Mouse (Mus musculus) liver, adult 2 months (tissue): ENCODE measurements around the gene Rnft2. TPM values are rescaled to one million over a fixed set of nuclear protein-coding genes. Genes with fewer than 3 reads are reported as not detected.

Experiments
- DNase-seq: peaks from one replicate; pipeline ENCODE4 v3.0.0-alpha.2; 2011; ENCODE audit warnings: low read depth, low spot score; ENCODE audit errors: extremely low read depth
- H3K27ac ChIP-seq: fragments of 200-500 bp; replicated peaks from 2 replicates; pipeline ENCODE4 v1.5.1; 2012; ENCODE audit warnings: low read depth, mild to moderate bottlenecking, control low read depth, inconsistent platforms, low read length; ENCODE audit not compliant: insufficient read depth
- H3K27me3 ChIP-seq: fragments of 200-500 bp; 2 replicates; pipeline ENCODE4 v1.6.1; 2012; ENCODE audit warnings: mild to moderate bottlenecking, moderate library complexity, low read length, inconsistent platforms; ENCODE audit not compliant: control insufficient read depth, insufficient read depth
- H3K36me3 ChIP-seq: fragments of 200-500 bp; 2 replicates; pipeline ENCODE4 v1.6.1; 2012; ENCODE audit warnings: low read length, inconsistent platforms; ENCODE audit not compliant: control insufficient read depth, insufficient read depth
- H3K4me1 ChIP-seq: fragments of 200-500 bp; 2 replicates; pipeline ENCODE4 v1.6.1; 2011; ENCODE audit warnings: low read length; ENCODE audit not compliant: control insufficient read depth, insufficient read depth
- H3K4me3 ChIP-seq: fragments of 200-500 bp; 2 replicates; pipeline ENCODE4 v1.5.1; 2011; ENCODE audit warnings: low read depth, mild to moderate bottlenecking, control low read depth, low read length, moderate library complexity; ENCODE audit not compliant: insufficient read depth
- H3K79me2 ChIP-seq: fragments of 200-500 bp; 2 replicates; pipeline ENCODE4 v1.6.1; 2012; ENCODE audit warnings: inconsistent platforms, mild to moderate bottlenecking, low read length, moderate library complexity; ENCODE audit not compliant: control insufficient read depth, insufficient read depth
- H3K9ac ChIP-seq: fragments of 200-500 bp; 2 replicates; pipeline ENCODE4 v1.6.1; 2012; ENCODE audit warnings: low read depth, mild to moderate bottlenecking, control low read depth, inconsistent platforms, low read length
- CTCF ChIP-seq: fragments of 200-500 bp; IDR thresholded peaks from 2 replicates; pipeline ENCODE4 v1.5.1; 2011; ENCODE audit warnings: low read depth, low read length, control low read depth
- POLR2A ChIP-seq: fragments of 200-500 bp; IDR thresholded peaks from 2 replicates; pipeline ENCODE4 v1.6.1; 2011; ENCODE audit warnings: low read length, control low read depth; ENCODE audit not compliant: insufficient read depth; ENCODE audit errors: extremely low read depth
- WGBS: fragments of 180-500 bp; shearing (Covaris S2); methylation state at CpG from one replicate; pipeline ENCODE4 v1.1.7; 2018; 5-methylcytosine and 5-hydroxymethylcytosine counted together
- polyA plus RNA-seq: library from polyadenylated mRNA; depleted of rRNA; stranded (reverse); fragments of >200 nt; gene quantifications from 2 replicates; pipeline ENCODE4 v1.2.3, GENCODE M21; 2012
- total RNA-seq: library from RNA; depleted of rRNA; stranded (reverse); fragments of >200 nt; gene quantifications from 2 replicates; pipeline ENCODE4 v1.2.3, GENCODE M21; 2014

Rnft2 gene
- total and polyA plus RNA-seq, 2 experiments = 0.26 to 1.2 TPM

- 27% methylated on average over 2 of the region's 2 CpGs for WGBS
- H3K79me2 ChIP-seq = no peaks in the 10 kb centered on the region
Measured at GRCm38 (mm10) chr5:118175137-118175536, 69.8 kb downstream of the Rnft2 start.

GRCm38 (mm10) chr5:118174310-118175009 lies 70.5 kb downstream of the Rnft2 start:
- WGBS = 5% methylated on average over 21 of the region's 22 CpGs
- no peak for DNase-seq
- no peak overlapping the region for H3K4me3 ChIP-seq
- H3K36me3 ChIP-seq = no peaks in the 10 kb centered on the region
- TF ChIP-seq CTCF (no peak), POLR2A (no peak)
- peaks cover 29% of the 10 kb centered on the region for H3K27me3 ChIP-seq
- H3K4me1 ChIP-seq = no peaks in the 10 kb centered on the region
- H3K9ac ChIP-seq = no peak overlapping the region
- H3K79me2 ChIP-seq = no peaks in the 10 kb centered on the region
- no peak overlapping the region for H3K27ac ChIP-seq

More at GRCm38 (mm10) chr5:118175137-118175536, 69.8 kb downstream of the Rnft2 start:
- no peak overlapping the region for H3K9ac ChIP-seq
- no peak overlapping the region for H3K27ac ChIP-seq
- H3K36me3 ChIP-seq = no peaks in the 10 kb centered on the region
- no peaks in the 10 kb centered on the region for H3K4me1 ChIP-seq
- no peak overlapping the region for H3K4me3 ChIP-seq
- H3K27me3 ChIP-seq = peaks cover 24% of the 10 kb centered on the region
- TF ChIP-seq CTCF = peak; percentile 36; the same call in 1 of the 2 replicates
- TF ChIP-seq POLR2A = no peak
- DNase-seq = no peak

DNA sequence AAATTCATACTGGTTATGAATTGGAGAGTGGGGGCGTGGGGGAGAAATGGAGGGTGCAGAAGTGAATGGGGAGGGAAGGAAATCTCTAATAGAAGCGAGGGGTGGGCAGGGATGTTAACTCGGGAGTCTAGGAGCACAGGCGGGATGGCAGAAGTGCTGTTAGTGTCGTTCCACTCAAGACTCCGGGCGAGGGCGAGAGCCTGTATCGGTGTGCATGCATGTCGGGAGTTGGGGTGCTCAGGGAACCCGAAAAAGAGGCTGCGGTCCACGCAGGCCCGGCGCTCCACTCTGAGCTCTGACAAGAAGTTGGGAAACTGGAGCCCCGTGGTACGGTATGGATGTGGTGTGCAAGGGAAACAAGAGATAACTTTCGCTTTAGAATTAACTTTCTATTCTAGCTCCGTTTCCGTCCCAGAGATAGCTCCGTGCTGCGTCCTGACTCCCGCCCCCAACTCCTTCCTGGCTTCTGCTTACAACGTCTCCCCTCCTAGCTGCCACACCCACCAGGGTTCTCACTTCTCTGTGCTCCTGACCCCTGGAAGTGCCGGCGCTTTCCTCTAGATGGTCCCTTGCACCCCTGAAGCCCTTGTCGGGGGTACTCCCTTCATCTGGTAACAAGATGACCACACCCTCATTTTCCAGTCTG lies 72.7 kb downstream of the Rnft2 start:
- Histone ChIP-seq H3K36me3 (no peaks in the 10 kb centered on the region), H3K9ac (no peak overlapping the region), H3K27ac (no peak overlapping the region), H3K4me1 (peaks cover 5% of the 10 kb centered on the region), H3K79me2 (no peaks in the 10 kb centered on the region), H3K4me3 (peak overlapping the region; percentile 29), H3K27me3 (peaks cover 29% of the 10 kb centered on the region)
- TF ChIP-seq CTCF (no peak), POLR2A (no peak)
- no peak for DNase-seq
- under 1% methylated on average over 27 of the region's 27 CpGs for WGBS

DNA sequence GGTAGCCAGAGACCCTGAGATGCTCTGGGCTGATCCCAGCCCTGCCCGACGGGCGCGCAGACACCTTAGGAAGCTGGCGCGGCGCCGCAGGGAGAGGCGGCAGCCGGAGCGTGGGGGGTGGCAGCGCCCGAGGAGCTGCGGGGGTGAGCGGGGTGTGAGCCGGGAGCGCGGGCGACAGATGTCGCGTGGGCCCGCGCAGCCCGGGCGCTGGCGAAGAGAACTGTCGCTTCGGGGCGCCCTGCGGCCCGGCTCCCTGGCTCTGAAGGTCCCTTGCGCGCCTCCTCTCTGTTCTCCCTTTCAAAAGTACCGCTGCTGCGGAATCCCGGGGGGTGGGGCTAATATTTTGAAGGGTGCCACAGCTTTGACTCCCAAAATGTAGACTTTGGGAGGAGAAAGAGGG lies 73.3 kb downstream of the Rnft2 start:
- no peak overlapping the region for H3K4me3 ChIP-seq
- no peaks in the 10 kb centered on the region for H3K36me3 ChIP-seq
- H3K27ac ChIP-seq = no peak overlapping the region
- peaks cover 29% of the 10 kb centered on the region for H3K27me3 ChIP-seq
- H3K79me2 ChIP-seq = no peaks in the 10 kb centered on the region
- TF ChIP-seq CTCF (no peak), POLR2A (no peak)
- WGBS = 2% methylated on average over 36 of the region's 36 CpGs
- peaks cover 5% of the 10 kb centered on the region for H3K4me1 ChIP-seq
- DNase-seq = no peak
- H3K9ac ChIP-seq = no peak overlapping the region

DNA sequence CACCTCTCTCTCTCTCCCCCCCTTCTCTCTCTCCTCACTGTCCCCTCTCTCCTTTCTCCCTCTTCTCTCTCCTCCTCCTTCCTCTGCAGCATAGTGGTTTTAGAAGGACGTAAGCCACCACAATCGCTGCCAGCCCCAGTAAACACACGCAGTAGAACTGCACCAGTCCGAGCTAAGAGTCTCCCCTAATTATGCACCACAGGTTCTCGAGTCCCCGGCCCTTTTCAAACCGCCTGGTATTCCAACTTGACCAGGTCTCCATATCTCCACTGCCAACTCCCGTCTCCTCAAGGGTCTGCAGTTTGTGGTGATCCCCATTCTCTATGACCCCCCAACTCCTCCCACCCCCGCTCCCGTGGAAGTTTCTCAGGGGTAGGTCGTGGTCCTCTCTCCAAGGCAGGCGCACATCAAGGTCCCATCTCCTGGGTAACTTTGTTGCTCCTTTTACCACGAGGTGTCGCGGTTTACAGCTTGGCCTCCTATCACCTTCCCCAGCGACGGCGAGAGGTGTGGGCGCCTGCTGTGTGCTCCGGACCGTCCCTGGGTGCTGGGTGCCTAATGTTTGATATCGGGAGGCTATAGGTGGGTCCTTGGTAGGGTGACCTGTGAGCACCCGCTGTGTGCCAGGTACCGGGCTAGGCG lies 73.9 kb downstream of the Rnft2 start:
- 3% methylated on average over 25 of the region's 25 CpGs for WGBS
- peak; percentile 40 for TF ChIP-seq CTCF
- TF ChIP-seq POLR2A = no peak
- H3K27ac ChIP-seq = no peak overlapping the region
- H3K9ac ChIP-seq = no peak overlapping the region
- H3K4me3 ChIP-seq = no peak overlapping the region
- H3K36me3 ChIP-seq = no peaks in the 10 kb centered on the region
- H3K79me2 ChIP-seq = no peaks in the 10 kb centered on the region
- DNase-seq = peak; percentile 9
- H3K4me1 ChIP-seq = peaks cover 5% of the 10 kb centered on the region
- peaks cover 29% of the 10 kb centered on the region for H3K27me3 ChIP-seq
